Mouse (Mus musculus) heart, embryonic 15.5 days (tissue): ENCODE results near the gene Npr1. TPM values are rescaled to one million over a fixed set of nuclear protein-coding genes. Genes with fewer than 3 reads are reported as not detected.

ENCODE experiments used
- ATAC-seq: fragments of 200-750 bp; cut with Nextera tagmentation; replicated peaks from 2 replicates; pipeline ENCODE4 v1.8.0; 2017; ENCODE audit warnings: low read depth, moderate TSS enrichment; ENCODE audit not compliant: insufficient number of reproducible peaks, insufficient read depth, low FRiP score
- H3K27ac ChIP-seq: fragments of 300-500 bp; sonication (generic); 2 replicates; pipeline ENCODE4 v1.5.1; 2015; ENCODE audit warnings: mild to moderate bottlenecking, inconsistent platforms
- H3K27me3 ChIP-seq: fragments of 300-500 bp; sonication (generic); 2 replicates; pipeline ENCODE4 v1.6.1; 2015; ENCODE audit warnings: inconsistent platforms
- H3K36me3 ChIP-seq: fragments of 300-500 bp; sonication (generic); 2 replicates; pipeline ENCODE4 v1.6.1; 2015; ENCODE audit warnings: mild to moderate bottlenecking, inconsistent platforms
- H3K4me1 ChIP-seq: fragments of 300-500 bp; sonication (generic); replicated peaks from 2 replicates; pipeline ENCODE4 v1.6.1; 2015; ENCODE audit warnings: inconsistent platforms
- H3K4me2 ChIP-seq: fragments of 300-500 bp; sonication (generic); 2 replicates; pipeline ENCODE4 v1.6.1; 2015; ENCODE audit warnings: inconsistent platforms, mild to moderate bottlenecking, moderate library complexity
- H3K4me3 ChIP-seq: fragments of 300-500 bp; sonication (generic); 2 replicates; pipeline ENCODE4 v1.5.1; 2015; ENCODE audit warnings: mild to moderate bottlenecking, inconsistent platforms
- H3K9ac ChIP-seq: fragments of 300-500 bp; sonication (generic); 2 replicates; pipeline ENCODE4 v1.6.1; 2015; ENCODE audit warnings: mild to moderate bottlenecking, inconsistent platforms
- H3K9me3 ChIP-seq: fragments of 300-500 bp; sonication (generic); replicated peaks from 2 replicates; pipeline ENCODE4 v1.6.1; 2016; ENCODE audit warnings: inconsistent platforms
- WGBS: fragments of 180-500 bp; shearing (Covaris S2); methylation state at CpG from one replicate; pipeline ENCODE4 v1.1.7; 2015; ENCODE audit warnings: mixed read lengths; 5-methylcytosine and 5-hydroxymethylcytosine counted together
- polyA plus RNA-seq: library from polyadenylated mRNA; unstranded; fragments of >200 nt; fragmentation: Nextera tagmentation; extraction: Ambion mirVana; gene quantifications from 2 replicates; pipeline ENCODE4 v1.2.1, GENCODE M21; 2015

Npr1 gene
- polyA plus RNA-seq, 1 experiment from 2014 or later = 10.1 TPM

DNA sequence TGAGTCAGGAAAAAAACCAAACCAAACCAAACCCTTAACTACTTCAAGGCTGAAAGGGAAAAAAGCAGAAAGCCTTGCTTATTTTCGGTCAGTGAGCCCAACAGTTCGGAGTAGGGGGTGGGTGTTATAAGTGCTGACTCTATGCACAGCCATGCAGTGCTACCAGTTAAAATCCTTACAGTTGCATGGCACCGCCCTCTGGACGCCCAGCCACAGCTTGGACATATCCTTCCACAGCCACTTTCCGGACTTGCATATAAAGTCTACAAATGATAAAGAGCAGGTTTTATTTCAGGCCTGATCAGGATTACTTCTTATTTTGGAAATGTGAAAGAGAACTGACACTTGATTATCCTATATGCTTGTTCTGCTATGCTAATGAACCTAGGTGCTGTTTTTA lies 39.5 kb upstream of the Npr1 start:
- Histone ChIP-seq H3K36me3 (peaks cover 71% of the 10 kb centered on the region), H3K9me3 (no peaks in the 10 kb centered on the region), H3K4me1 (peaks cover 16% of the 10 kb centered on the region), H3K4me2 (no peak overlapping the region), H3K27ac (no peak overlapping the region), H3K4me3 (no peak overlapping the region), H3K9ac (no peak overlapping the region), H3K27me3 (no peaks in the 10 kb centered on the region)
- 90% methylated on average over 5 of the region's 5 CpGs for WGBS
- ATAC-seq = no peak

DNA sequence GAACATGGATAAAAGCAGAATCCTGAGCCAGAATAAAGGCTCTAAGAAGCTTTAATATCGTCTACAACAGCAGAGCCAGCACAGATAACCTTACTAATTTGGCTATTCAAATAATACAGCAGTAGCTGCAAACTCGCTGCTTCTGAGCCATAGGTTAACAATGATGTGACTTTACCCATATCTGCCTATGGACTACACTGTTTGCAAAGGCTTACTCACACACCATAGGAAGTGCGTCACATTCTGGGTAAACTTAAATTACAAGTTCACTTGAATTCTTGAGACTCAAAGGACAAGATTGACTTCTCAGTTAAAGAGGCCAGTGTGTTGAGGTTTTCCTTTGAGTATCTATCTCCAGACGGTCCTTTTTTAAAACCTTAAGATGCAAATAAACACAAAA lies 37.8 kb upstream of the Npr1 start:
- Histone ChIP-seq H3K4me2 (no peak overlapping the region), H3K9ac (no peak overlapping the region), H3K27me3 (no peaks in the 10 kb centered on the region), H3K4me1 (peaks cover 16% of the 10 kb centered on the region), H3K36me3 (peaks cover 86% of the 10 kb centered on the region), H3K4me3 (no peak overlapping the region), H3K27ac (no peak overlapping the region), H3K9me3 (no peaks in the 10 kb centered on the region)
- no peak for ATAC-seq
- 83% methylated on average over 4 of the region's 4 CpGs for WGBS

DNA sequence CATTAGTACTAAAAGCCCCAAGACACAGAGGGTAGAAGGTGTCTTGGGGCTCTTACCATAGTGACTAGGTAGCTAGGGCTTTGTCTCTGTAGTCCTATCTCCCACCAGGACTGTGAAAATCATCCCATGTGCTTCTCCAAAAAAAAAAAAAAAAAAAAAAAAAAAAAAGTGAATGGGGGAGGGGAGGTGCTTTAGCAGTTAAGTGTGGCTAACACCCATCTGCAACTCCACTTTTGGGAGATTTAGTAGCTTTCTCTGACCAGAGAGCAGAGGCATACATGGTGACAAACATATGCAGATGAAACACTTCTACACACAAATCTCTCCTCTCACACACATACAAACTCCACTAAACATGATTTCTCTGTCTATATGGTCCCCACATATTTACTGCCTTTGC lies 31.9 kb upstream of the Npr1 start:
- no peak for ATAC-seq
- no peak overlapping the region for H3K27ac ChIP-seq
- H3K9ac ChIP-seq = no peak overlapping the region
- no peaks in the 10 kb centered on the region for H3K27me3 ChIP-seq
- H3K4me1 ChIP-seq = no peaks in the 10 kb centered on the region
- H3K9me3 ChIP-seq = no peaks in the 10 kb centered on the region
- no peak overlapping the region for H3K4me2 ChIP-seq
- peaks cover 59% of the 10 kb centered on the region for H3K36me3 ChIP-seq
- H3K4me3 ChIP-seq = no peak overlapping the region

DNA sequence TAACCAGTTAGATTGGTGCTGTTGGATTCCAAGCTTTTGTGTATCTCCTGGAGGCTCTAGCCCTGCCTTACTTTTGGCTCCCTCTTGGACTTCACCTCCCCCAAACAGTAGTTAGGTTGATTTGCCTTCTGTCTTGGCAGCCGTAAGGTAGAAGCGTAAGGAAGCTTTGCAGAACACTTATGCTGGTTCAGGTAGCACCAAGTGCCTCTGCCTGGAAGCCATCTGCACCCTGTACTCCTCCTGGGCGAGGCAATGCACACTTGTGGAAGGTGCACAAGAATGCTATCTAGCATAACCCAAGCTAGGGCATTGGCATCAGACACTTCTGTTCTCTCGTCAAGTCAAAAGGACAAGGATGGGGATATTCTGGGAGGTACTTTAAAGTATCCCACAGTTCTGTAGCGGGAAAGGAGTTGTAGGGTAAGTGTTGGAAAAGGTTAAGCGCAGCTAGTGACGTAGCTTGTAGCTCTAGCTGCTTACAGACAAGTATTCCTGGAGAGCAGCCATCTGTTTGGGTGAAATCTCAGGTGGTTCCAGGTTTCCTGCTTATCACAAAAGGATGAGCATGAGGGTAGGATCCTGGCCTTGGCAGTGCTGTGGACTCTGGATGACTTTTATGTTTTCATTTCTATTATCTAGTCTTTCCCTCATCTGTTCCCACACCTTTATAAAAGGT lies 30.3 kb upstream of the Npr1 start:
- no peak overlapping the region for H3K4me2 ChIP-seq
- no peak overlapping the region for H3K27ac ChIP-seq
- ATAC-seq = no peak
- H3K4me3 ChIP-seq = no peak overlapping the region
- H3K36me3 ChIP-seq = peaks cover 43% of the 10 kb centered on the region
- WGBS = 86% methylated on average over 7 of the region's 7 CpGs
- no peaks in the 10 kb centered on the region for H3K9me3 ChIP-seq
- no peak overlapping the region for H3K9ac ChIP-seq
- H3K27me3 ChIP-seq = no peaks in the 10 kb centered on the region
- H3K4me1 ChIP-seq = no peaks in the 10 kb centered on the region

DNA sequence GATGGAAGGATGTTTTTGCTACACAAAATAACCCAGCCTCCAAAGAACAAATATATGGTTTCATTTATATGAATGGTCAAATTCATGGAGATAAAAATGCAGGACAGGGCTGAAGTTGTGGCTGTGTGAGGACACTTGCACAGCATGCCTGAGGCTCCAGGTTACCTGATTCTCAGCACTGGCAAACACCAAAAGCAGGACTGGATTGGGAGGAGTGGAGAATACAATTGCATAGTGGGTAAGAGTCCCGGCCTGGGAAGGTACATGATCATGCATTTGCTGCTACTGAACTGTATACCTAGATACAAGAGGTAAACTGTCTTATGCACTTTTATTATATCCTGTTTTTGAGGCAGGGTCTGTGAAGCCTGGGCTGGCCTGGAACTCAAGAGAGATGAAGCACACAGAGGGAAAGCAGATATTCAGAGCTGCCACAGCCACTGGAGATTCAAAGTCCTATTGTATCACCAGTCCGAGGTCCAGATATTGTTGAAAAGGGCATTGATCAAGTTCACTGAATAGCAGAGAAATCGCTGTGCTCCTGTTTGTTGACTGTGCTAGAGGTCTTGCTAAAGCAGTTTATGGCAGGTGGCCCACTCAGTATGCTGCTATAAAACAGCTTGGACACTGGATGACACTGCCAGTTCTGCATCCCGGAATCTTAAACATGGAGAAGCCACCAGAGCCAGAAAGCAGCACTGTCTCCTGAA lies 28.3 kb upstream of the Npr1 start:
- no peak overlapping the region for H3K9ac ChIP-seq
- H3K4me1 ChIP-seq = peaks cover 6% of the 10 kb centered on the region
- H3K27ac ChIP-seq = no peak overlapping the region
- ATAC-seq = no peak
- H3K9me3 ChIP-seq = no peaks in the 10 kb centered on the region
- no peak overlapping the region for H3K4me3 ChIP-seq
- 67% methylated on average over 4 of the region's 4 CpGs for WGBS
- H3K36me3 ChIP-seq = peaks cover 34% of the 10 kb centered on the region
- H3K27me3 ChIP-seq = no peaks in the 10 kb centered on the region
- no peak overlapping the region for H3K4me2 ChIP-seq

DNA sequence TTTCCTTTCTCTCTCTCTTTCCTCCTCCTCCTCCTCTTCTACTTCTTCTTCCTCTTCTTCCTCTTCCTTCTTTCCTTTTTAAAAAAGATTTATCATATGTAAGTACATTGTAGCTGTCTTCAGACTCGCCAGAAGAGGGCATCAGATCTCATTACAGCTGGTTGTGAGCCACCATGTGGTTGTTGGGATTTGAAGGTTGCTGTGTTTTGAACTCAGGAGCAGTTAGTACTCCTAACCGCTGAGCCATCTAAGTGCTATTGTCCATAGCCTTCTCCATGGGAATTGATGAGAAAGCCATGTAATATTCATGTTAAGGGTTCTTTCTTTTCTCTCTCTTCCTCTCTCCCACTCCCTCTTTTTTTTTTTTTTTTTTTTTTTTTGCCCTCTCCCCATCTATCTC lies 25.7 kb upstream of the Npr1 start:
- Histone ChIP-seq H3K4me2 (no peak overlapping the region), H3K27me3 (no peaks in the 10 kb centered on the region), H3K4me1 (peaks cover 6% of the 10 kb centered on the region), H3K9me3 (no peaks in the 10 kb centered on the region), H3K4me3 (no peak overlapping the region), H3K27ac (no peak overlapping the region), H3K36me3 (peaks cover 32% of the 10 kb centered on the region), H3K9ac (no peak overlapping the region)
- WGBS = 35% methylated on average over 2 of the region's 2 CpGs
- no peak for ATAC-seq

DNA sequence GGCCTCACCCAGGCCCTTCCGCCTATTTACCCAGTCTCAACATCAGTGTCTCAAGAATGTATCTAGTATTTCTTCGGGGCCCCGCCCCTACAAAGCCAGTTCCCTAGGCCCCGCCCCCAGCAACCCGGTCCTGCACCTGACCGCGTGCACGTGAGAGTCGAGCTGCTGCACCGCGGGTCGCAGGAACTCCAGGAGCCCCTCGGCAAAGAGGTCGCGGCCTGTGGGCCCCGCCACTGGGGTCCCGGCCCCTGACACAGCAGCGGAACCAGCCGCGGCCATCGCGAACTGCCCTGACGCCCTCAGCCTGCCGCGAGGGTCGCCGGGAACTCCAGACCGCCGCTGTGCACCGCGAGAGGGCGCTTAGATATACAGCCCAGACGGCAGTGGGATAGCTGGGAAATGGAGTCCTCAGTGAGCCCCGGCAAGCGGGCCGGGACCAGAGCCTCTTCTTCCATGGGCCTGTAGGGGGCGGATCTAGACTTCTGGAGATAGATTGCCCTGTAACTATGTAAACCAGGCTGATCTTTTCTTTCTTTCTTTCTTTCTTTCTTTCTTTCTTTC lies 25.1 kb upstream of the Npr1 start, which contains the start of gene Snapin:
Gene Snapin (minus strand): TSS at position 338 of the 561 bp plus-strand sequence.
- Histone ChIP-seq H3K9me3 (no peaks in the 10 kb centered on the region), H3K4me1 (peaks cover 6% of the 10 kb centered on the region), H3K36me3 (peaks cover 34% of the 10 kb centered on the region), H3K27ac (peak within 1 kb of the TSS; percentile 85), H3K9ac (peak within 1 kb of the TSS; percentile 87), H3K4me3 (peak within 1 kb of the TSS; percentile 94), H3K27me3 (no peaks in the 10 kb centered on the region), H3K4me2 (peak within 1 kb of the TSS; percentile 66)
- under 1% methylated on average over 37 of the region's 37 CpGs for WGBS
- peak; percentile 97 for ATAC-seq

DNA sequence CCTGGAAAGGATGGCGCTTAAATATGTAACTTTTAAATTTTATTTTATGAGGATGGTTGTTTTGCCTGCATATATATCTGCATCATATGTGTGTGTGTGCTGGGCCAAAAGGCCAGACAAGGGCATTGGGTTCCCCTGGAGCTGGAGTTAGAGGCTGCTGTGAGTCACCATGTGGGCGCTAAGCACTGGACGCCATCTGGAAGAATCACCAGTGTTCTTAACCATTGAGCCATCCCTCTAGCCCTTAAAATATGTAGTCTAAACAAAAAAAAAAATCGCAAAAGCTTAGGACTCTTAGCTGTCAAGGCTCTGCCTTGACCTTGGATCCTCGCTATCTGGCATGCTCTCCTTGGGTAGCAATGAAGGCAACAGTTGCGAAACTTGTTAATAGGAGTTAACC lies 22.9 kb upstream of the Npr1 start:
- Histone ChIP-seq H3K9me3 (no peaks in the 10 kb centered on the region), H3K27ac (no peak overlapping the region), H3K4me2 (no peak overlapping the region), H3K27me3 (no peaks in the 10 kb centered on the region), H3K36me3 (peaks cover 54% of the 10 kb centered on the region), H3K4me1 (peaks cover 6% of the 10 kb centered on the region), H3K9ac (no peak overlapping the region), H3K4me3 (no peak overlapping the region)
- ATAC-seq = no peak
- WGBS = 85% methylated on average over 6 of the region's 6 CpGs

DNA sequence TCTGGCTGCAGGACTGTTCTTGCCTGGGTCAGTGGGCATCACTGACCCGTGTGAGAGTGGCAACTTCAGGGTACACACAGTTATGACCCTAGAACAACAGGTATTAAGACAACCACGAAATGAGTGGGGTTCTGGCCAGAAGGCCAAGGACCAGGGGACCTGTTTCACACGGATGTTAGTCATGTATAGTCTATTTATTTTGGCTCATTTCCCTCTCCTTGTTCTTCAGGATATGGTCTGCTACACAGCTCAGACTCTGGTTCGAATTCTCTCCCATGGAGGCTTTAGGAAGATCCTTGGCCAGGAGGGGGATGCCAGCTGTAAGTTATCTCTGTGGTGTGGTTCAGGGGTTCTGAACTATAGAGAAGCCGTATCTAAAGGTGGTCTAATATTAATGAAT lies 21.3 kb upstream of the Npr1 start:
- Histone ChIP-seq H3K27ac (no peak overlapping the region), H3K27me3 (no peaks in the 10 kb centered on the region), H3K4me2 (no peak overlapping the region), H3K36me3 (peaks cover 68% of the 10 kb centered on the region), H3K4me1 (peaks cover 6% of the 10 kb centered on the region), H3K9ac (no peak overlapping the region), H3K9me3 (no peaks in the 10 kb centered on the region), H3K4me3 (no peak overlapping the region)
- no peak for ATAC-seq
- WGBS = 67% methylated on average over 5 of the region's 5 CpGs

DNA sequence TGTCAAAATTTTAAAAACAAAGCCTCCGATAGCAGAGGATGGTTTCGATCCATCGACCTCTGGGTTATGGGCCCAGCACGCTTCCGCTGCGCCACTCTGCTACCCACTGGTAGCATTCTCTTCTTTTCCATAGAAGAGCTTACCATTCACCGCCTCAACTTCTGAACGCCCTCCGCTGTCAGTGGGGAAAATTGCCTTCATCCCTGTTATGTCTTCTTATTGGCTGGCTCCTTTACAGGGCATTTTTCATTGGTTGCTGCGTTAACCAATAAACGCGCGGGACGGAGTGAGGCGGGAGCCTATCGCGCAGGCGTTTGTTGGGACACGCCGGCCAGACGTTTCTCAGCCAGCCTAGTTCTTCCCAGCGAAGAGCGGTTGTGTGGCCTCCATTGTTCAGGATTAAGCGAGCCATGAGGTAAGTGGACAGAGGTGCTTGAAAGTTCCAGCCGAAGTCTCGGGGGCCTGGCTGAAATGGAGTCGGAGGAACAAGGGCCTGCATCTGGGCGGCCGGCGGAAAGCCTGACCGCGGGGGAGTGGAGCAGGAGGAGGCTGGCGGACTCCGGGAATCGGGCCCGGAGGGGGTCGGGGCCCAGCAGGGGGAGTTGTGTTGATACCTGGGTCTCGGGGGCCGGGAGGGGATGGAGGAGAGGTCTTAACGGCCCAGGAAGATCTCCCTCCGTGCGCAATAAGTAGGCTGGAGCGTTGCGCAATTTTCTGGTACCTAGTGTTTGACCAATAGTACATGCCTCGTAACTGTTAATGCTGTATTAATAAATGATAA lies 10.4 kb upstream of the Npr1 start, which contains the start of gene Ilf2:
Gene Ilf2 (plus strand): TSS at position 296 of the 781 bp plus-strand sequence.
- H3K4me2 ChIP-seq = peak within 1 kb of the TSS; percentile 66
- peak; percentile 99 for ATAC-seq
- peak within 1 kb of the TSS; percentile 86 for H3K4me3 ChIP-seq
- H3K36me3 ChIP-seq = peaks cover 27% of the 10 kb centered on the region
- peaks cover 9% of the 10 kb centered on the region for H3K4me1 ChIP-seq
- H3K9me3 ChIP-seq = no peaks in the 10 kb centered on the region
- under 1% methylated on average over 45 of the region's 45 CpGs for WGBS
- H3K27me3 ChIP-seq = no peaks in the 10 kb centered on the region
- H3K27ac ChIP-seq = peak within 1 kb of the TSS; percentile 95
- H3K9ac ChIP-seq = peak within 1 kb of the TSS; percentile 89

DNA sequence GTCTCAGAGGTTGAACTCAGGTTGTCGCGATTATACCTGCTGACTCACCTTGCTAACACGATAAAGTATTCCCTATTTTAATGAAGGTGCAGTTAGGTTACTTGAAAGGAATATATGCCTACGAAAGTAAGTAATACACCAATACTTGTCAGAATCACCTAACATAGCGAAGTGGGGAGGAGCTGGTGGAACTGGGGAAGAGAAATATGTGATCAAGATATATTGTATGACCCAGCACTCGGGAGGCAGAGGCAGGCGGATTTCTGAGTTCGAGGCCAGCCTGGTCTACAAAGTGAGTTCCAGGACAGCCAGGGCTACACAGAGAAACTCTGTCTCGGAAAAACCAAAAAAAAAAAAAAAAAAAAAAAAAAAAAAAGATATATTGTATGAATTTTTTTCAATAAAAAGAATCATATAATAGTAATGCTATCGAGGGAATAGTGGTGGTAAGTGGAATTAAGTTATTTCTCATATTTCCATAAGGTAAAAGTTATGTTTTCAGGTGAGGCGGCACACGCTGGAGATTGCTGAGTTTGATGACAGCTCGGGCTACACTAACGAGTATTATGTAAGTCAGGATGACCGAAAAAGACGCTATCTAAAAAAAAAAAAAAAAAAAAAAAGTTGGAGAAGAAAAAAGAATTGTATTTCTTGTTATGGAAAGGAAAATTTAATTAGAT lies 9.6 kb upstream of the Npr1 start:
- ATAC-seq = no peak
- 37% methylated on average over 16 of the region's 16 CpGs for WGBS
- Histone ChIP-seq H3K27ac (no peak overlapping the region), H3K36me3 (peaks cover 20% of the 10 kb centered on the region; the same call in 1 of the 2 replicates), H3K9me3 (no peaks in the 10 kb centered on the region), H3K4me3 (peak overlapping the region; percentile 86), H3K9ac (no peak overlapping the region), H3K27me3 (no peaks in the 10 kb centered on the region), H3K4me1 (peaks cover 9% of the 10 kb centered on the region), H3K4me2 (peak overlapping the region; percentile 47)
